Comparison of ENCODE assay signal across 8 mouse cellular contexts in genomic region chr1:191026021-191026713, GRCm38 (mm10). TPM values are rescaled to one million over a fixed set of nuclear protein-coding genes. Genes with fewer than 3 reads are reported as not detected.
DNase-seq lines count a peak whose midpoint lies in the region; ATAC-seq lines count a peak whose summit lies in the region.

Gene Flvcr1 (minus strand): TSS chr1:191026158.

- no peaks in the 10 kb centered on the region for H3K36me3 ChIP-seq in hindbrain, embryonic 11.5 days (ENCODE audit: control insufficient read depth, insufficient read depth, low read length)

- H3K27me3 ChIP-seq in hindbrain, embryonic 11.5 days (ENCODE audit: control insufficient read depth, insufficient read depth, low read length), result no peaks in the 10 kb centered on the region

- H3K9ac ChIP-seq in hindbrain, embryonic 11.5 days (ENCODE audit: low read depth, low read length), result peak within 1 kb of the TSS; percentile 70

- H3K4me2 ChIP-seq in hindbrain, embryonic 11.5 days (replicated peaks; ENCODE audit: low read depth, low read length), result peak within 1 kb of the TSS; percentile 94

- H3K4me3 ChIP-seq in hindbrain, embryonic 11.5 days (ENCODE audit: low read depth, low read length), result peak within 1 kb of the TSS; percentile 71

- WGBS in hindbrain, embryonic 11.5 days, result 0% methylated on average over 50 of the region's 50 CpGs

- H3K27ac ChIP-seq in hindbrain, embryonic 11.5 days (ENCODE audit: low read depth, low read length), result peak within 1 kb of the TSS; percentile 84

- DNase-seq in Muller cell, postnatal 12 days (ENCODE audit: inconsistent ontology term), result peak; percentile 100
- peak; percentile 99 for DNase-seq in cerebellum, adult 9-11 months
- peak; percentile 98 to 99 for DNase-seq in frontal cortex, adult 2 months (ENCODE audit: extremely low spot score in 1 of 2, low spot score in 1 of 2)
- peak; percentile 98 for DNase-seq in hindbrain, embryonic 11.5 days (ENCODE audit: low spot score)
- DNase-seq in layer of hippocampus, postnatal 10 days (ENCODE audit: low spot score in 2 of 2), result peak; percentile 97 to 98
- DNase-seq in lung, postnatal 10 days, result peak; percentile 100
- peak; percentile 98 for DNase-seq in ovary, postnatal 36 days (ENCODE audit: low spot score)
- peak; percentile 98 for DNase-seq in thymus, postnatal 25 days

- H3K4me1 ChIP-seq in hindbrain, embryonic 11.5 days (replicated peaks; ENCODE audit: control insufficient read depth, insufficient read depth, low read length), result no peaks in the 10 kb centered on the region

- no peaks in the 10 kb centered on the region for H3K9me3 ChIP-seq in hindbrain, embryonic 11.5 days (ENCODE audit: control insufficient read depth, low read length)

- peak; percentile 100 for ATAC-seq in hindbrain, embryonic 11.5 days (ENCODE audit: low FRiP score)

RNA-seq across cellular contexts. Expression of gene Flvcr1, which starts in this region (rescaled TPM):
- 19.5 and 19.8 TPM in 2 replicates for polyA plus RNA-seq in frontal cortex, adult 2 months (2012; rRNA removed)
- polyA plus RNA-seq in hindbrain, embryonic 11.5 days (2014; fragmentation: Nextera tagmentation; extraction: Ambion mirVana), result 9.5 and 9.6 TPM in 2 replicates
- 10 to 100 TPM; 20.1 to 26.2 TPM for total RNA-seq in layer of hippocampus, postnatal 10 days (2021)

Comparison
In these comparisons a context has a peak if more than half of its experiments do, and no peak if none do; other contexts are left out.
1. Peak in every context shown above with its lines: DNase-seq, ATAC-seq, H3K4me3 ChIP-seq and H3K27ac ChIP-seq.